Mouse (Mus musculus) embryonic facial prominence, embryonic 12.5 days (tissue): ENCODE data around the gene Trex1. TPM values are rescaled to one million over a fixed set of nuclear protein-coding genes. Genes with fewer than 3 reads are reported as not detected.

ENCODE experiments used
- ATAC-seq: fragments of 200-750 bp; cut with Nextera tagmentation; 2 replicates; pipeline ENCODE4 v1.8.0; 2017; ENCODE audit not compliant: insufficient number of reproducible peaks, insufficient read depth, low FRiP score, low TSS enrichment
- H3K27ac ChIP-seq: fragments of 300-500 bp; sonication (generic); 2 replicates; pipeline ENCODE4 v1.5.1; 2016; ENCODE audit warnings: mild to moderate bottlenecking
- H3K27me3 ChIP-seq: fragments of 300-500 bp; sonication (generic); 2 replicates; pipeline ENCODE4 v1.6.1; 2016; ENCODE audit warnings: mild to moderate bottlenecking, moderate library complexity
- H3K36me3 ChIP-seq: fragments of 300-500 bp; sonication (generic); 2 replicates; pipeline ENCODE4 v1.6.1; 2016; ENCODE audit warnings: mild to moderate bottlenecking
- H3K4me1 ChIP-seq: fragments of 300-500 bp; sonication (generic); 2 replicates; pipeline ENCODE4 v1.6.1; 2016
- H3K4me2 ChIP-seq: fragments of 300-500 bp; sonication (generic); replicated peaks from 2 replicates; pipeline ENCODE4 v1.6.1; 2016; ENCODE audit warnings: mild to moderate bottlenecking, moderate library complexity
- H3K4me3 ChIP-seq: fragments of 300-500 bp; sonication (generic); 2 replicates; pipeline ENCODE4 v1.5.1; 2016; ENCODE audit warnings: mild to moderate bottlenecking
- H3K9ac ChIP-seq: fragments of 300-500 bp; sonication (generic); 2 replicates; pipeline ENCODE4 v1.6.1; 2016; ENCODE audit warnings: mild to moderate bottlenecking, moderate library complexity
- H3K9me3 ChIP-seq: fragments of 300-500 bp; sonication (generic); 2 replicates; pipeline ENCODE4 v1.6.1; 2016; ENCODE audit warnings: mild to moderate bottlenecking, moderate library complexity
- WGBS: fragments of 180-500 bp; shearing (Covaris S2); methylation state at CpG from one replicate; pipeline ENCODE4 v1.1.7; 2016; 5-methylcytosine and 5-hydroxymethylcytosine counted together
- polyA plus RNA-seq: library from polyadenylated mRNA; unstranded; fragments of >200 nt; fragmentation: Nextera tagmentation; extraction: Ambion mirVana; gene quantifications from 2 replicates; pipeline ENCODE4 v1.2.1, GENCODE M21; 2016

Gene Trex1
- polyA plus RNA-seq, 1 experiment from 2014 or later: 10.3 TPM

DNA sequence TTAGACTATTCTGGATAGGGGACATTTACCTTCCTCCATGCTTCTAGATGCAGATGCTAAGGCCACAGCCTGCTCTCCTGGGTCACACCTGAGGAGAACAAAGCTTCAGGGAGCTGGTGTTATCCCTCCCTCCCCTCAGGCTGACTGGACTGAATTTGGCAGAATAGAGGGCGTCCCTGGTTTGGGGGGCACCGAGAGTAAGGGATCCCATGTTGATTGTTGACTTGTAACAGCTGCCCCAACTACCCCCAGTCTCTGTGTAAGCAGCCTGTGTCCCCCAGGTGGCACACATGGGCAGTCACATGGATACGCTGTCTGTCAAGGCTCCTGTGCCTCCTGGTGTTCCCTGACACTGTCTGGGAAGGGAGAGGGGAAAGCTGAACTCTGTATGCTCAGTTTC is 31.1 kb downstream of the Trex1 start:
- 84% methylated on average over 3 of the region's 3 CpGs for WGBS
- H3K4me1 ChIP-seq: no peaks in the 10 kb centered on the region
- no peak overlapping the region for H3K4me2 ChIP-seq
- no peaks in the 10 kb centered on the region for H3K9me3 ChIP-seq
- H3K27ac ChIP-seq: no peak overlapping the region
- no peak overlapping the region for H3K4me3 ChIP-seq
- no peak for ATAC-seq
- H3K27me3 ChIP-seq: no peaks in the 10 kb centered on the region
- H3K36me3 ChIP-seq: peaks cover 21% of the 10 kb centered on the region
- no peak overlapping the region for H3K9ac ChIP-seq

DNA sequence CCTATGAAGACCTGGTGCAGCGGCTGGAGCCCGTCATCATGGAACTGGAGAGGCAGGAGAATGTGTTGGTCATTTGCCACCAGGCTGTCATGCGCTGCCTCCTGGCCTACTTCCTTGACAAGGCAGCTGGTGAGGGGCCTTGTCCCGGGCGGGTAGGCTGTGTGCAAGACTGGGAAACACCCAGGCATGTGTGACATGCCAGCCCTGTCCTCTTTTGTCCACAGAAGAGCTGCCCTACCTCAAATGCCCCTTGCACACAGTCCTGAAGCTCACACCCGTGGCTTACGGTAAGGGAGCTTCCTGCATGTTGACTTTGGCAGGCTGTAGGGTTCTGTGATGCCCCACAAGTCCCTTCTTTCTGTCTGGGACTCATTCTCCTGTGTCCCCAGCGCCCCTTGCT is 32.0 kb downstream of the Trex1 start:
- no peak overlapping the region for H3K4me3 ChIP-seq
- no peak for ATAC-seq
- no peak overlapping the region for H3K27ac ChIP-seq
- H3K4me2 ChIP-seq: no peak overlapping the region
- 81% methylated on average over 8 of the region's 8 CpGs for WGBS
- H3K4me1 ChIP-seq: no peaks in the 10 kb centered on the region
- peaks cover 22% of the 10 kb centered on the region for H3K36me3 ChIP-seq
- no peaks in the 10 kb centered on the region for H3K9me3 ChIP-seq
- H3K9ac ChIP-seq: no peak overlapping the region
- no peaks in the 10 kb centered on the region for H3K27me3 ChIP-seq

- no peak overlapping the region for H3K4me2 ChIP-seq
- no peak overlapping the region for H3K27ac ChIP-seq
- H3K36me3 ChIP-seq: peaks cover 13% of the 10 kb centered on the region; the same call in 1 of the 2 replicates
- ATAC-seq: no peak
- no peak overlapping the region for H3K9ac ChIP-seq
- no peaks in the 10 kb centered on the region for H3K9me3 ChIP-seq
- no peaks in the 10 kb centered on the region for H3K4me1 ChIP-seq
- no peaks in the 10 kb centered on the region for H3K27me3 ChIP-seq
- no peak overlapping the region for H3K4me3 ChIP-seq
- WGBS: 87% methylated on average over 17 of the region's 17 CpGs
Observed at GRCm38 (mm10) chr9:109022866-109023685, 36.5 kb downstream of the Trex1 start.

DNA sequence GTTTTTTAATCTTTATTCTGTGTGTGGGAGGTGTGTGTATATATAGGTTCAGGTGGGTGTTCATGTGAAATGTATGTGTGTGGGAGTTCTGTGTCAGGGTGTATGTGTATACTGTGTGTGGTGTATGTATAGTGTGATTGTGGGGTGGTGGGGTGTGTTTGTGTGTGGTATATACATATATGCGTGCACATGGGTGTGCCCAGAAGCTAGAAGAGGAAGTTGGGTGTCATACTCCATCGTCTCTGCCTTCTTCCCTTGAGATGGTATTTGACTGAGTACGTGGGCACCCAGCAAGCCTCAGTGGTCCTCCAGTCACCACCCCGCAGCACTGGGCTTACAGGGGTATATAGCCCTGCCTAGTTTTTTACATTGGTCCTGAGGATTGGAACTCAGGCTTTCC is 38.1 kb downstream of the Trex1 start:
- H3K4me3 ChIP-seq: no peak overlapping the region
- H3K4me2 ChIP-seq: no peak overlapping the region
- H3K27ac ChIP-seq: no peak overlapping the region
- no peaks in the 10 kb centered on the region for H3K27me3 ChIP-seq
- H3K36me3 ChIP-seq: peaks cover 11% of the 10 kb centered on the region; the same call in 1 of the 2 replicates
- H3K4me1 ChIP-seq: no peaks in the 10 kb centered on the region
- 93% methylated on average over 4 of the region's 4 CpGs for whole genome bisulfite sequencing
- no peak overlapping the region for H3K9ac ChIP-seq
- H3K9me3 ChIP-seq: no peaks in the 10 kb centered on the region
- no peak for ATAC-seq

- H3K27ac ChIP-seq: no peak overlapping the region
Observed at GRCm38 (mm10) chr9:109016973-109017604, 42.4 kb downstream of the Trex1 start.

GRCm38 (mm10) chr9:109015397-109015796 is 44.1 kb downstream of the Trex1 start:
- H3K27ac ChIP-seq: no peak overlapping the region
- ATAC-seq: no peak
- 73% methylated on average over 8 of the region's 8 CpGs for WGBS
- peaks cover 9% of the 10 kb centered on the region for H3K36me3 ChIP-seq
- H3K4me3 ChIP-seq: no peak overlapping the region
- no peaks in the 10 kb centered on the region for H3K9me3 ChIP-seq
- H3K27me3 ChIP-seq: no peaks in the 10 kb centered on the region
- H3K9ac ChIP-seq: no peak overlapping the region
- H3K4me1 ChIP-seq: no peaks in the 10 kb centered on the region
- no peak overlapping the region for H3K4me2 ChIP-seq

More at GRCm38 (mm10) chr9:109016973-109017604, 42.4 kb downstream of the Trex1 start:
- H3K4me1 ChIP-seq: no peaks in the 10 kb centered on the region
- no peak overlapping the region for H3K4me3 ChIP-seq
- no peaks in the 10 kb centered on the region for H3K9me3 ChIP-seq
- no peaks in the 10 kb centered on the region for H3K36me3 ChIP-seq
- no peak for ATAC-seq
- no peaks in the 10 kb centered on the region for H3K27me3 ChIP-seq
- H3K9ac ChIP-seq: no peak overlapping the region
- WGBS: 75% methylated on average over 11 of the region's 11 CpGs
- no peak overlapping the region for H3K4me2 ChIP-seq

GRCm38 (mm10) chr9:109010316-109010690 is 49.2 kb downstream of the Trex1 start:
- H3K27ac ChIP-seq: no peak overlapping the region
- H3K27me3 ChIP-seq: no peaks in the 10 kb centered on the region
- no peaks in the 10 kb centered on the region for H3K9me3 ChIP-seq
- H3K9ac ChIP-seq: no peak overlapping the region
- no peak for ATAC-seq
- H3K4me2 ChIP-seq: no peak overlapping the region
- 85% methylated on average over 14 of the region's 14 CpGs for WGBS
- H3K36me3 ChIP-seq: peaks cover 16% of the 10 kb centered on the region
- 0 out of 2 replicates have a peak, but pooled peaks cover 7% of the 10 kb centered on the region for H3K4me1 ChIP-seq
- no peak overlapping the region for H3K4me3 ChIP-seq

DNA sequence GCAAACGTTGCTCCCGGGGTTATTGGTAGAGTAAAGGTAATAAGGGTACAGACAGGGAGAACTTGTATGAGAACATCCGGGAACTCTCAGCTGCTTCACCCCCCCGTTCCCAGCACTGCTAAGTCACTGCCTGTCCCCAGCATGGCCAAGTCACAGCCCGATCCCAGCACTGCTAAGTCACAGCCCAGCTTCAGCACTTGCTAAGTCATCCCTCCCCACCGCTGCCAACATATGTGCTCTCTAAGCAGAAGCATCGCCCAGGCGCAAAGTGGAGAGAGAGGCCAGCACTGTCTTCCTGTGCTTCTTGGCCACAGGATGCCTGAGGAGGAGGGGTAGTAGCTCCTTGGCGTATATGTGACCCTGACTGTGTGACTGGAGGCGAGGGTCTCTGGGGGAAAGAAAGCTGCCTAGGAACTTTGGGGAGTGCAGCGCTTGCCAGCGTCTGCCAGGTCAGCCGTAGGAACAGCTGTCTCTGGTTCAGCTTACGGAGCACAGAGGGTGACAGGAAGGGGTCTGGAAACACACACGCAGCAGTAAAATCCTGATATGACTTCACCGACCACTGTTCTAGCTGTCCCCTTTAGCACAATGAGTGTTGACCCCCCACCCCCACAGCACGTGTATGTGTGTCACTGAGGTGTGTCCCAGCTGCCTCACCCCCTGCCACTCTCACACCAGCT is 49.8 kb downstream of the Trex1 start:
- ATAC-seq: no peak
- Histone ChIP-seq H3K4me3 (no peak overlapping the region), H3K36me3 (peaks cover 16% of the 10 kb centered on the region), H3K9me3 (no peaks in the 10 kb centered on the region), H3K27me3 (no peaks in the 10 kb centered on the region), H3K27ac (no peak overlapping the region), H3K4me1 (0 out of 2 replicates have a peak, but pooled peaks cover 7% of the 10 kb centered on the region), H3K4me2 (no peak overlapping the region), H3K9ac (no peak overlapping the region)
- 44% methylated on average over 17 of the region's 17 CpGs for WGBS

GRCm38 (mm10) chr9:109008994-109009635 is 50.4 kb downstream of the Trex1 start:
- ATAC-seq: no peak

DNA sequence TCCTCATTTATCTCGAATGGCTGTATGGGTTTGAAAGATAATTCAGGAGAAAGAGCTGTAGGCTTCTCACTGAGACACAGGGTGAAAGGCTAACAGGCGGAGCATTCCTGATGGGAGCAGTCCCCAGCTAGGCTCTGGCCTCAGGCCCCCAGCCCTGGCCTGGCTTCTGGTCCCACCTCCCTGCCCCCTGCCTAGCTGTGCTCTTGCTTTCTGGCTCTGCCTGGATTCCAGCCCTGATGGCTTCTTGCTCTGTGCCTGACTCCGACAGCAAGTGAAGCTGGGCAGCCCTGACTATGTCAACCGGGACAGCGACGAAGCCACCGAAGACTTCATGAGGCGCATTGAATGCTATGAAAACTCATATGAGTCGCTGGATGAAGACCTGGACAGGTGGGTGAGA is 51.5 kb downstream of the Trex1 start:
- H3K9me3 ChIP-seq: no peaks in the 10 kb centered on the region
- no peak overlapping the region for H3K9ac ChIP-seq
- H3K4me1 ChIP-seq: 0 out of 2 replicates have a peak, but pooled peaks cover 7% of the 10 kb centered on the region
- H3K27ac ChIP-seq: no peak overlapping the region
- ATAC-seq: no peak
- H3K4me2 ChIP-seq: no peak overlapping the region
- H3K27me3 ChIP-seq: no peaks in the 10 kb centered on the region
- H3K36me3 ChIP-seq: peaks cover 16% of the 10 kb centered on the region
- 77% methylated on average over 9 of the region's 9 CpGs for WGBS
- H3K4me3 ChIP-seq: no peak overlapping the region

More at GRCm38 (mm10) chr9:109008994-109009635, 50.4 kb downstream of the Trex1 start:
- Histone ChIP-seq H3K4me3 (no peak overlapping the region), H3K4me1 (0 out of 2 replicates have a peak, but pooled peaks cover 7% of the 10 kb centered on the region), H3K36me3 (peaks cover 16% of the 10 kb centered on the region), H3K27me3 (no peaks in the 10 kb centered on the region), H3K9me3 (no peaks in the 10 kb centered on the region), H3K27ac (no peak overlapping the region), H3K9ac (no peak overlapping the region), H3K4me2 (no peak overlapping the region)
- WGBS: 66% methylated on average over 9 of the region's 10 CpGs
